Mouse (Mus musculus) heart, embryonic 13.5 days (tissue): Measurements from ENCODE around the gene Gm5148. TPM values are rescaled to one million over a fixed set of nuclear protein-coding genes. Genes with fewer than 3 reads are reported as not detected.

ENCODE experiments used
- ATAC-seq: fragments of 200-750 bp; cut with Nextera tagmentation; 2 replicates; pipeline ENCODE4 v1.8.0; 2017; ENCODE audit warnings: moderate TSS enrichment; ENCODE audit not compliant: insufficient number of reproducible peaks, low FRiP score, low TSS enrichment; ENCODE audit errors: extremely low read depth
- H3K27ac ChIP-seq: fragments of 300-500 bp; sonication (generic); replicated peaks from 2 replicates; pipeline ENCODE4 v1.5.1; 2015; ENCODE audit warnings: moderate library complexity, mild to moderate bottlenecking, inconsistent platforms
- H3K27me3 ChIP-seq: fragments of 300-500 bp; sonication (generic); replicated peaks from 2 replicates; pipeline ENCODE4 v1.6.1; 2015; ENCODE audit warnings: mild to moderate bottlenecking, inconsistent platforms
- H3K36me3 ChIP-seq: fragments of 300-500 bp; sonication (generic); 2 replicates; pipeline ENCODE4 v1.6.1; 2015; ENCODE audit warnings: mild to moderate bottlenecking, inconsistent platforms
- H3K4me1 ChIP-seq: fragments of 300-500 bp; sonication (generic); 2 replicates; pipeline ENCODE4 v1.6.1; 2015; ENCODE audit warnings: inconsistent platforms
- H3K4me2 ChIP-seq: fragments of 300-500 bp; sonication (generic); 2 replicates; pipeline ENCODE4 v1.6.1; 2015; ENCODE audit warnings: inconsistent platforms, mild to moderate bottlenecking, moderate library complexity
- H3K4me3 ChIP-seq: fragments of 300-500 bp; sonication (generic); 2 replicates; pipeline ENCODE4 v1.5.1; 2015; ENCODE audit warnings: moderate library complexity, mild to moderate bottlenecking, inconsistent platforms
- H3K9ac ChIP-seq: fragments of 300-500 bp; sonication (generic); 2 replicates; pipeline ENCODE4 v1.6.1; 2015; ENCODE audit warnings: inconsistent platforms, mild to moderate bottlenecking, moderate library complexity
- H3K9me3 ChIP-seq: fragments of 300-500 bp; sonication (generic); 2 replicates; pipeline ENCODE4 v1.6.1; 2016; ENCODE audit warnings: inconsistent platforms
- WGBS: fragments of 180-500 bp; shearing (Covaris S2); methylation state at CpG from one replicate; pipeline ENCODE4 v1.1.7; 2015; ENCODE audit warnings: mixed read lengths; 5-methylcytosine and 5-hydroxymethylcytosine counted together
- polyA plus RNA-seq: library from polyadenylated mRNA; unstranded; fragments of >200 nt; fragmentation: Nextera tagmentation; extraction: Ambion mirVana; gene quantifications from 2 replicates; pipeline ENCODE4 v1.2.1, GENCODE M21; 2015

Gm5148 gene
- polyA plus RNA-seq, 1 experiment from 2014 or later = 3.1 TPM

DNA sequence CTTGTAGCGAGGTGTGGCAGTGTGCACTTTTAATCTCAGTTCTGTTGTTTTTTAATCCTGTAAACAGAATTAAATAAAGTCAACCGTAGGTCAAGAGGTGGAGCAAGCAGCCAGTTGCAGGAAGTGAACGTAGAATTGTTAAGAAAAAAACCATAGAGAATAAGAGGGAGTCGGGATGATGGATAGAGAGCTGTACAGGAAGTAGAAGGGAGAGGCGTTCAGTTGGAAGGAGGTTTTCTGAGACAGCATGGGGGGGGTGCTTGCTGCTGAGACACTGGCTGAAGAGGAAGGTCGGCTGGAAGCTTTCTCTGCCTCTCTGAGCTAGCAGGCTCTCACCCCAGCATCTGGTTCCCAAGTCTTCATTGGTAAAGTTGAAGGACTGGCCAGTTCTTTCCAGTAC is 10.9 kb upstream of the Gm5148 start:
- H3K27ac ChIP-seq = no peak overlapping the region
- H3K36me3 ChIP-seq = no peaks in the 10 kb centered on the region
- H3K4me3 ChIP-seq = no peak overlapping the region
- 54% methylated on average over 6 of the region's 6 CpGs for WGBS
- no peaks in the 10 kb centered on the region for H3K27me3 ChIP-seq
- H3K4me2 ChIP-seq = no peak overlapping the region
- ATAC-seq = no peak
- peaks cover 32% of the 10 kb centered on the region for H3K4me1 ChIP-seq
- H3K9me3 ChIP-seq = no peaks in the 10 kb centered on the region
- H3K9ac ChIP-seq = no peak overlapping the region

DNA sequence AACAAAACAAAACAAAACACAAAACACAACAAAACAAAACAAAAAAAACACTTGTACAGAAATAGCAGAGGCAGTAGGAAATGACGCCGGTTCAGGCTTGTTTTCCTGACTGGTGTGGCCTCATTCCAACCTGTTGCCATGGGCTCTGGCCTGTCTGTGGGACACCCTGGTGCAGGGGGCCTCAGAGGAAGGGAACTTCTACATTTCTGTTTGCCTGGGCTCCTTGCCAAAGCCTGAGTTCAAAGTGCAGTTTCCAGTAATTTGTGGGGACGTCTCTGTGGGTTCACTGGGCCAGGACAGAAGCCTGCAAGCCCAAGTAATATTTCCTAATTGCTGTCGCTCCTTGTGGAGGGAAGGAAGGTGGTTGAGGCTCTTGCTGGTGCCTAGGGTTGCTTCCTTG is 4.9 kb upstream of the Gm5148 start:
- peak; percentile 44; the same call in 1 of the 2 replicates for ATAC-seq
- Histone ChIP-seq H3K4me2 (no peak overlapping the region), H3K36me3 (no peaks in the 10 kb centered on the region), H3K4me3 (no peak overlapping the region), H3K9me3 (no peaks in the 10 kb centered on the region), H3K4me1 (peaks cover 35% of the 10 kb centered on the region), H3K9ac (no peak overlapping the region), H3K27ac (peak overlapping the region; percentile 44; the same call in 1 of the 2 replicates), H3K27me3 (peaks cover 25% of the 10 kb centered on the region)
- 34% methylated on average over 4 of the region's 4 CpGs for WGBS

DNA sequence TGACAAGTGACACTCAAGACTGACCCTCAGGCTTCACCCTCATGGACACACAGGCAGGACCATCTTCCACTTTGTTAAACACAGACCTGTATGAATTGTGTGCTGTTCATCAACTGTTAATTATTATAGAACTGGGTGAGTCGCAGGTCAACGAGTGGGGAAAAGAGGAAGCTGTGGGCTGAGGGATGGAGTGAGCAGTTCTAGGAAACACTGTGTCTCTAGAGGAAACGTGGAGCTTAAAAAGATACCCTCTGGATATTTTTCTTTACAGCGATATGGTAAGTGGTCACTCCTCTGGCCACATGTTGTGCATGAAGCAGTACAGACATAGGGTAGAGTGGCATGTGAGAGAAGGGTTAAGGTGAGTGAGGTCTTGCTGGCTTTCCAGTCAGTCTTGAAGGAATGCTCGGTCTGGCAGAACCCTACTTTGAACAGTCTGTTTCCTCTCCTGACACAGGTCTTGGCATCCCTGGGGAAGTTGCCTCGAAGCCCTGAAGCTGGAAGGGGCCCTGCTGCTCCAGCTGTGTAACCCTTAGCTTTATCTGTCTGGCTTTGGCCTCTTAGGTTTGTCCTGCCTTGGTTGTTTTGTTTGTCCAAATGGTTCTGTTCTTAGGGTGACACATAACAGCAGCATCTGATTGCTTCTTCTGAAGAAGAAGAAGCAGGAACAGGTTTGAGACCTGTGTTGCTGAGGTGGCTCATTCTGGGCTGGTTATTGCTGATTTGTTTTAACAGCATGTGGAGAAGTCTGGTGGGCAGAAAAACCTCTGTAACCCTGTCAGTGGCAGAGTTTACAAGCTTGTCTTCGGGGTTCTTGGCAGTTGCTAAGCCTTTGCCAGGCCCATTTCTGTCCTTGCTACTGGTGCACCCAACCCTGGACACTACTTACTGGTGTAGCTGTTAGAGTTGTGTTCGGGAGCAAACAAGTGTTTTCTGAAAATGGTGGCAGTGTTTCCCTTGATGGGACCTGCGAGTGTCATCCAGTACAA is 4.1 kb upstream of the Gm5148 start:
- H3K9ac ChIP-seq = no peak overlapping the region
- no peak overlapping the region for H3K4me2 ChIP-seq
- peaks cover 26% of the 10 kb centered on the region for H3K27me3 ChIP-seq
- peak overlapping the region; percentile 17; the same call in 1 of the 2 replicates for H3K27ac ChIP-seq
- ATAC-seq = no peak
- H3K36me3 ChIP-seq = no peaks in the 10 kb centered on the region
- 66% methylated on average over 9 of the region's 9 CpGs for WGBS
- no peaks in the 10 kb centered on the region for H3K9me3 ChIP-seq
- peaks cover 42% of the 10 kb centered on the region for H3K4me1 ChIP-seq
- H3K4me3 ChIP-seq = no peak overlapping the region

DNA sequence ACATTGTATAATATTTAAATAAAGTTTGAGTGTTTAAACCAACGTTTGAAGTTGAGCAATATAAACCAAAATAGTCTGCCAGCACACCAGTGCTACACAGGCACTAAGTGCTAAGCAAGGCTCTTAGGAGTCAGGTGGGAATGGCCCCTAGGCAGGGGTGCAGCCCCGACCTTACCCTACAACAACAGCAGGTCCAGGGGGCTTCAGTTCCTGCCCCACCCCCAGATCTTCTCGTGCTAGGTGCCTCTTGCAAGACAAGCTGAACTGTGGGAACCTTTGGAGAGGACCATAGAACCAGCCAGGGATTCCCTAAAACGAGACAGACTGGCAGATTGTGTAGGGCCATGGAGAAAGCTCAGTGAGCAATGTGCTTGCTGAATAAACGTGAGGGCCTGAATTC is 3.1 kb upstream of the Gm5148 start:
- Histone ChIP-seq H3K4me3 (no peak overlapping the region), H3K9ac (no peak overlapping the region), H3K27ac (no peak overlapping the region), H3K4me2 (no peak overlapping the region), H3K4me1 (peaks cover 52% of the 10 kb centered on the region), H3K27me3 (peaks cover 30% of the 10 kb centered on the region), H3K36me3 (no peaks in the 10 kb centered on the region), H3K9me3 (no peaks in the 10 kb centered on the region)
- WGBS = 70% methylated on average over 5 of the region's 5 CpGs
- ATAC-seq = no peak

GRCm38 (mm10) chr3:37726501-37727140 is 2.3 kb upstream of the Gm5148 start:
- H3K4me1 ChIP-seq = peaks cover 52% of the 10 kb centered on the region
- no peaks in the 10 kb centered on the region for H3K36me3 ChIP-seq
- 47% methylated on average over 4 of the region's 4 CpGs for WGBS
- H3K9ac ChIP-seq = no peak overlapping the region
- H3K9me3 ChIP-seq = no peaks in the 10 kb centered on the region
- peaks cover 36% of the 10 kb centered on the region for H3K27me3 ChIP-seq
- no peak overlapping the region for H3K4me2 ChIP-seq
- no peak for ATAC-seq
- no peak overlapping the region for H3K4me3 ChIP-seq
- no peak overlapping the region for H3K27ac ChIP-seq

GRCm38 (mm10) chr3:37724946-37725735 is 851 bp upstream of the Gm5148 start:
- Histone ChIP-seq H3K27ac (no peak overlapping the region), H3K27me3 (peaks cover 39% of the 10 kb centered on the region), H3K4me2 (peak overlapping the region; percentile 80), H3K4me1 (peaks cover 52% of the 10 kb centered on the region), H3K36me3 (no peaks in the 10 kb centered on the region), H3K9me3 (no peaks in the 10 kb centered on the region), H3K4me3 (no peak overlapping the region), H3K9ac (no peak overlapping the region)
- no peak for ATAC-seq
- WGBS = 75% methylated on average over 6 of the region's 6 CpGs

DNA sequence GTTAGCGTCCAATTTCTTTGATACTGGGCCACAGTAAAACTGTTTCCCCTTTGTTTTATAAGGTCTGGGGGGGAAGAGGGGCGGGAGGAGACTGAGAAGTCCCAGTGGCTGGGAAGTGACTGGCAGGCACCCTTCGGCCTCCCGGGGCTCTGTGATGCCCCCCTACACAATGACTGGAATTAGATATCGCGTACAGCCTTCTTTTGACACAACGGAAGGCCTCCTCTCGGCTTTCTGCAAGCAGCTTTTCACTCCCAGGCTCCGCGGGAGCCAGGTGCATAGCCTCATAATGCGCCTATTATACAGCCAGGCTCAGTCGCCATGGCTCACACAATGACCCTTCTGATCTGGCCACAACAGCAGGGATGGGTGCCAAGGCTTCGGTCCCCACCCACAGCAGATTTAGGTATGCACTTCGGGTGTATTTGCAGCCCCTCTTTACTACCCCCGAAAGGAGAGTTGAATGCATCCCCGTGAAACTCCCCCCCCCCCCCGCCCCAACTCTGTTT is 574 bp downstream of the Gm5148 start:
- no peak for ATAC-seq
- under 1% methylated on average over 17 of the region's 17 CpGs for WGBS
- peak overlapping the region; percentile 50 for H3K4me3 ChIP-seq
- H3K27me3 ChIP-seq = peaks cover 43% of the 10 kb centered on the region
- peaks cover 42% of the 10 kb centered on the region for H3K4me1 ChIP-seq
- no peaks in the 10 kb centered on the region for H3K9me3 ChIP-seq
- H3K36me3 ChIP-seq = no peaks in the 10 kb centered on the region
- H3K9ac ChIP-seq = peak overlapping the region; percentile 55
- H3K4me2 ChIP-seq = peak overlapping the region; percentile 80
- H3K27ac ChIP-seq = no peak overlapping the region

DNA sequence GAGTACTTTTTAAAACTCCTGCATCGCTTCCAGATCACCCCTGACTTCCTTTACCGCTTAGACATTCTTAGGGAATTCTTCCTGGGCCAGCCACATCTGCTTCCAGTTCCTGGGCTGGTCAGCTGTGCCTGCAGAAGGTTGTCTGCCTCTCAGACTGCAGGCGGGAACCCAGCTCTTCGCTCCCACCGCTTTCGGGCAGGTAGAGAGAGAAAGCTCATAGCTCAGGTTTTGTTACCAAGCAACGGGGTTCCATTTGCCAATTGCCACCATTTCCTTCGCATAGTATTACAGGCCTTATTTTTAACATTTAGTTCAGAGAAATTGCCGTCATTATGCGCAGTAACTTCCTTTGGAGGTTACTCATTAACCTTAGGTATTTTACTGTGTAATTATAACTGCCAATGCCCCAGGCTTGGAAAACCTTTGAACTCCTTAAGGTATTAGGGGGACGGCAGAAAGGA is 1.2 kb downstream of the Gm5148 start:
- peak overlapping the region; percentile 55 for H3K9ac ChIP-seq
- H3K4me1 ChIP-seq = peaks cover 35% of the 10 kb centered on the region
- H3K9me3 ChIP-seq = no peaks in the 10 kb centered on the region
- WGBS = 10% methylated on average over 11 of the region's 11 CpGs
- H3K27ac ChIP-seq = no peak overlapping the region
- H3K36me3 ChIP-seq = no peaks in the 10 kb centered on the region
- H3K4me3 ChIP-seq = peak overlapping the region; percentile 50
- no peak for ATAC-seq
- peak overlapping the region; percentile 80 for H3K4me2 ChIP-seq
- H3K27me3 ChIP-seq = peaks cover 43% of the 10 kb centered on the region

DNA sequence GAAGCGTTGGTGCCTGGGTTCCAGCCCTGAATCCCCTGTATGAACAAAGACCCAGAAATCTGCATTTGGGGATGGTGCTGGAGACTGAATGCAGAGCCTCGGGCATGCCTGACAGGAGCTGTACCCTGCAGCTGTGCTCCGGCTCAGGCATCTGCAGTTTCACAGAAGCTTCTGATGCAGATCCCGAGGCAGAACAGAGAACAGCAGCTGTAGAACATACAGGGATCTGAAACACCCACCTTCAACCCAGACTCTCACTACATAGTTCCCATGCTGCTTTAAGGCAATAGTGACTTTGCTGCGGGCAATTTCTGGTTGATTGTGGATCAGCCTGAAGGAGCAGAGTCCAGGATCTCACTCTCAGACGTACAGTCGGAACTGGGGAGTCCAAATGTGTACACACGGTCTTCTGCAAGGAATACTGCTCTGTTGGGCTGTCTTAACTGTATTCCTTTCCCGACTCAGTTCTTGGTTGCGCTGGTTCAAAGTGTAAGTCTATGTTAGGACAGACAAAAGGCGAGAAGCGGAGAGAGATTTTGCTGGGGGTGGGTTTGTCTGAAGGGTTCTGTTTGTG is 1.7 kb downstream of the Gm5148 start:
- peak overlapping the region; percentile 80 for H3K4me2 ChIP-seq
- H3K9me3 ChIP-seq = no peaks in the 10 kb centered on the region
- H3K27ac ChIP-seq = no peak overlapping the region
- peaks cover 43% of the 10 kb centered on the region for H3K27me3 ChIP-seq
- H3K4me3 ChIP-seq = peak overlapping the region; percentile 50
- 53% methylated on average over 12 of the region's 12 CpGs for WGBS
- no peak for ATAC-seq
- no peaks in the 10 kb centered on the region for H3K36me3 ChIP-seq
- peaks cover 33% of the 10 kb centered on the region for H3K4me1 ChIP-seq
- no peak overlapping the region for H3K9ac ChIP-seq

DNA sequence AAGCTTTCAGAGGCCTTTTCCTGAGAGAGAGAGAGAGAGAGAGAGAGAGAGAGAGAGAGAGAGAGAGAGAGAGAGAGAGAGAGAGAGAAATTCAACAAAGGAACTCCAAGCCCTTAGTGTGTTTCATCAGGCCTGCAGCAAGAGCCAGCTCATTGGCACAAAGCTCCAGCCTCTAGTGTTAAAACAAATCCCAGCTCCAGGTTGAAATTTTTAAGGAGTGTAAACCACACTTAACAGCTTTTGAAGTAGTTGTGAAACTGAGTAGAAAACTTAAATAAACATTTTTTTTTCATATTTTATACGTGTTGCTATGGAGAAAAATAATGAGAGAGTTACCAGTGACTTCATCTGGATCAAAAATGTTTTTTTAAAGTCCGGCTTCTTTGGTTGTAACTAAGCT is 7.3 kb downstream of the Gm5148 start:
- WGBS = 73% methylated on average over 2 of the region's 2 CpGs
- Histone ChIP-seq H3K9me3 (no peaks in the 10 kb centered on the region), H3K4me3 (no peak overlapping the region), H3K27ac (no peak overlapping the region), H3K36me3 (no peaks in the 10 kb centered on the region), H3K4me2 (no peak overlapping the region), H3K9ac (no peak overlapping the region), H3K27me3 (peaks cover 9% of the 10 kb centered on the region), H3K4me1 (peaks cover 10% of the 10 kb centered on the region)
- ATAC-seq = no peak
